Mouse (Mus musculus): Measurements from ENCODE around the gene Zfp526.

The Zfp526 gene

DNA sequence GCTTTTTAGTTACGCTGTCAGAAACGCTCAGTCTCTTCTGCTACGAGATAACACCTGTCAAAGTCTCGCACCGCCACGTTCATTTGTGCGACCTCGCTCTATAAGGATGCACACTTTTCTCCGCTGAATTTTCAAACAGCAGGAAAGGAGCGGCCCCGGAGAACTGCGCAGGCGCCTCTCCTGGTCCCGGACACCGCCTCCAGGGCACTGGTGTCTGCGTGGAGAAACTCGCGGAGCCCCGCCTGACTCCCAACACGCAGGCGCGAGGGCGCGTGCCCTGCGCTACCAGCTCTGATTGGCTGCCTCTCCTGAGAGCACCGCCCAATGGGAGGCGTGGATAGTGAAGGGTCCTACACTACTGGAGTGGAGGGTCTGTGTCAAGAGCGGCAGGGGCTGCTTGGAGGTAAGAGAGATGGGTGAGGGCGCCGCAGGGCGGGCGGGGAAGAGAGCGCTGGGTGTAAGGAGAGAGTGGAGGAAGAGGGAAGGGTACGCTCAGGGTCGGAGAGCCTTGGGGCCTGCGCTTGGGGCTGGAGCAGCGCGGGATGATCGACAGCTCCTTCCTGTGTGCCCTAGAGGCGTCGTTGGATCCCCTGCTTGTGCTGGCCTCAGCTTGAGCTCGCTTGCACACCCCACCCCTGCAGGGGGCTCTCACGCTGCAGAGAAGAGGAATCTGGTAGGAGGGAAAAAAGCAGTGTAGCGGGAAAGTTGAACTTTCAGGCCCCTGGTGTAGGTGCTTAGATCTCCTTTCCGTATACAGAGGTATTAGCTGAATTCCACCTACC lies at the start of gene Zfp526:
Gene Zfp526, plus strand, starts transcription at position 324 of the 782 bp plus-strand sequence.
- in situ Hi-C loops (cut with MboI; ENCODE audit: low sequenced_read_pairs), result no loop called here

GRCm38 (mm10) chr7:25172669-25173068 lies 48.6 kb upstream of the Zfp526 start:
- in situ Hi-C loops (cut with MboI; ENCODE audit: low sequenced_read_pairs), result no loop called here

GRCm38 (mm10) chr7:25174343-25174742 lies 46.9 kb upstream of the Zfp526 start:
- in situ Hi-C loops (cut with MboI; ENCODE audit: low sequenced_read_pairs), result no loop called here

GRCm38 (mm10) chr7:25178317-25178716 lies 42.9 kb upstream of the Zfp526 start:
- in situ Hi-C loops (cut with MboI; ENCODE audit: low sequenced_read_pairs), result no loop called here

DNA sequence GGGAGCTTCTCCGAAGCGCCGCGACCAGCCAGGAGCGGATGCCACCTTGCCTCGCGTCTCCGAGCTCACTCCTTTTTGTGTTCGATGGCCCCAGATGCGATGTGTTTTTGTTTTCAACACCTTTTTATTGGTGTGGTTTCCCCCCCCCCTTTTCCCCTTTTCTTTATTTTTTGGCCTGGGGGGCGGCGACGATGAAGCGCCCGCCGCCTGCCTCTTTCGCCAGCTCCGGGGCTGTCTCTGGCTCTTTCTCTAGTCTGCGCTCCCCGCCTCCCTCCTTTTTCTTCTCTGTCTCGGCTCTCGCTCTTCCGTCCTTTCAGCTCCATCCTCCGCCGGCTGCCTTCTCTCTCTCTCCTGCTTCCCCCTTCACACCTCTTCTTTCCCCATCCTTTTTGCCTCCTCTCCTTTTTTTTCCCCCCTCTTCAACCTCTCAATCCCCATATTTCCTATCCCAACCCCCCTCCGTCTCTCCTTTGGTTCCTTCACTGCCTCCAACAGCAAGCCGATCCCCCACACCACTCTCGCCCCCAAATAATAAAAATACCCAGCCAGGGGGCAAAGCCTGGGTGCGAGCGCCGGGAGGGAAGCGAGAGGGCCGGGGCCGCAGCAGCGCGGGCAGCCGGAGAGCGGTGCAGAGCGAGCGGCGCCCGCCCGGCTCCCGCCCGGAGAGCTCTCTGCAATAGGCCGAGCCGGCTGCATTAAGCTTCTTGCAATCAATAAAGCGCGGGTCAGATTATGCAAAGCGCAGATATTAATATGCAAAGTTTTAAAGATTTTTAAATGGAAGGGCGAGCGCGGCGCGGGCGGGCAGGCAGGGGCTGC lies 42.2 kb upstream of the Zfp526 start:
- in situ Hi-C loops (cut with MboI; ENCODE audit: low sequenced_read_pairs), result no loop called here

DNA sequence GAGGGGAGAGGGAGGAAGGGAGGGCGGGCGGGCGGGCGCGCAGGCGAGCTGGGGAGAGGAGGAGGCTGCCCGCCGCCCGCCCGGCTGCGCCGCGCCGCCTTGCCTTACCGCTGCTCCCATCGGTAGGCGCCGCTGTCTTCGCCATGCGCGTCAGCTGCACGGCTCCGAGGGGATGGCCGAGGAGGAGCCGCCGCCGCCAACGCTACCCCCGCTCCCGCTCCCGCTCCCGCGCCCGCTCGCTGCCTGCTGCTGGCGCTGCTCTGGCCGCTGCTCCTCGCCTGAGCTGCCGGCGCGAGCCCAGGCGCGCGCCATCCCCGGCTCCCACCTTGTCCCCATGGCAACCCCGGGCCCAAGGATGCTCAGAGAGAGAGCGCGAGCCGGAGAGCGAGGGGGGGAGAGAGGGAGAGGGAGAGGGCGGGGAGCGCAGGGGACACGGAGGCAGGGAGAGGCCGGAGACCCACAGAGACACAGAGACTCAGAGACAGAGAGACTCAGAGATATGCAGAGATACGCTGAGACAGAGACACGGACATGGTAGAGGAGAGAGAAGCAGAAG lies 41.5 kb upstream of the Zfp526 start, which contains the start of gene Pou2f2:
Gene Pou2f2, minus strand, starts transcription at position 121 of the 556 bp plus-strand sequence.
- in situ Hi-C loops (cut with MboI; ENCODE audit: low sequenced_read_pairs), result no loop called here

- in situ Hi-C loops (cut with MboI; ENCODE audit: low sequenced_read_pairs), result no loop called here
These were observed 40.7 kb upstream of the Zfp526 start for GRCm38 (mm10) chr7:25180512-25180911.

- in situ Hi-C loops (cut with MboI; ENCODE audit: low sequenced_read_pairs), result no loop called here
These were observed 39.9 kb upstream of the Zfp526 start for GRCm38 (mm10) chr7:25181331-25181790.

GRCm38 (mm10) chr7:25181814-25182213 lies 39.4 kb upstream of the Zfp526 start:
- in situ Hi-C loops (cut with MboI; ENCODE audit: low sequenced_read_pairs), result no loop called here

GRCm38 (mm10) chr7:25184091-25184490 lies 37.1 kb upstream of the Zfp526 start:
- in situ Hi-C loops (cut with MboI; ENCODE audit: low sequenced_read_pairs), result no loop called here

DNA sequence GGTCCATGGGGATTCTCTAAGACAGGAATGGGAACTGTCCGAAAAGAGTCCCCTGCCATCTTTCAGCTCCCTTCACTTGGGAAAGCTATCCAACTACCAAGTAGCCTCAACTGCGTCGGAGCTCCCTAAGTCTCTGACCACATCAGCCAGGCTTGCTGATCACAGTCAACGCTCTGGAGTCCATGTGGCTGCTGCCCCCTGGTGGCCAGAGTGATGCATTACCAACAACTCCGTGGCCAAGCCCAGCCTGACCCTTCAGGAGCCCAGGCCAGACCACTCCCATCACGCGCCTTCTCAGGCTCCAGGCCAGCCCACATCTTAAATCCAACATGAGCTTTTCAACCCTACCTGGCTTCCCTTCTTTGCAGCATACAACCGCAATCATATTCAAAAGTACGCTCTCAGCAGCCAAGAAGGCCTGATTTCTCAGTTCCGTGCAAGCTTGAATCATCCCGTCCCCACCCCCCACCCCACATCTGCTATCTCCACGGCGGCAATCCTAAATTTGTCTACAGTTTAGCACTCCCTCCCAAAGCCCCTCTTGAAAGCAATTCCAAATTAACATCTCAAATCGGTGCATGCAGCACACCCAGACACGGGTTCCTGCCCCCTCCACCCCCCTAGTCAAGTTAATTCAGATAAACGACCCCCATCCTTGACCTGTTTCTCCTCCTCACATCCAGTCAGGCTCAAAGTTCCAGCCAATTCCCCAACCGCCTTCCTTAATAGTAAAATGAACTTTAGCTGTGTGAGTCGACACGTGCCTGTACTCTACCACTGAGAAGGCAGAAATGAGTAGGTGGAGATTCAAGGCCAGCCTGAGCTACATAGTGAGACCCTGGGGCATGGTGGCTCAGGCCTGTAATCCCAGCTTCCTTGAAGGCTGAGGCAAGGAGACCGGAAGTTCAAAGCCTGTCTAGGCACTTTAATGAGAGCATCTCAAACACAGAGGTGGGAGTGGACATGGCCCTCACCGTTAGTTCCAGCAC lies 33.3 kb upstream of the Zfp526 start:
- in situ Hi-C loops (cut with MboI; ENCODE audit: low sequenced_read_pairs), result loop anchor here (5.0 kb wide), 1 partner anchor 61 kb away; no protein-coding TSS in a partner anchor

DNA sequence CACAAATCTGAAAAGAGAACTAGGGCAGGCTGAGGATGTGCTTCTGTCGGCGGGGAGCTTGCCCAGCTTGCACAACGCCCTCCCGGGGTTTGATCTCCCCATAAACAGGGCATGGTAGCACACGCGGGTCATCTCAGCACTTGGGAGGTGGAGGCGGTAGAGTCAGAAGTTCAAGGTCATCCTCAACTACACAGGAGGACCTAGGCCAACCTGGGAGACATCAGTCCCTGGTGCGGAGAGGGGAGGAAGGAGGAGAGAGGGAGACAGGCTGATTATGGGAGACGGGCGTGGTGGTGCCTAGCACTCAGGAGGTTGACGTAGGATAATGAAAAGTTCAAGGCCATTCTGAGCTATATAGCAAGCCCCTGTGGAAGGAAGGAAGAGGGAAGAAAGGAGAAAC lies 30.4 kb upstream of the Zfp526 start:
- in situ Hi-C loops (cut with MboI; ENCODE audit: low sequenced_read_pairs), result no loop called here

DNA sequence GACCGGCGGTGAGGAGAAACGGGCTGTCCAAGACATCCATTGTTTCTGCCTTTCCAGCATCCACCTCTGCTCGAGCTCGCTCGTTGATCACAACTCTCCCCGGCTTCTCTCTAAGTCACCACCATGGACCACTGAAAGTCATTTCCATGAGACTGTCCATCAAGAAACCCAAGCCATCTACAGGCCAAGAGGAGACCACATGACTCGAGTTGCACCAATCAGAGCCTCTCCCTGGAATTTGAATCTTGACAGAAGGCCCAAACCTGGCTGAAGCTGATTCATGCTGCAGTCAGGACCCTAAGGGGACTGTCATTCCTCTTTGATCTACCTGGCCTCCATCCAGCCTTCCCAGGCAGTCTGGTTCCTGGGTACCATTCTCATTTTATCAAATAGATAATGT lies 29.1 kb upstream of the Zfp526 start:
- in situ Hi-C loops (cut with MboI; ENCODE audit: low sequenced_read_pairs), result no loop called here

DNA sequence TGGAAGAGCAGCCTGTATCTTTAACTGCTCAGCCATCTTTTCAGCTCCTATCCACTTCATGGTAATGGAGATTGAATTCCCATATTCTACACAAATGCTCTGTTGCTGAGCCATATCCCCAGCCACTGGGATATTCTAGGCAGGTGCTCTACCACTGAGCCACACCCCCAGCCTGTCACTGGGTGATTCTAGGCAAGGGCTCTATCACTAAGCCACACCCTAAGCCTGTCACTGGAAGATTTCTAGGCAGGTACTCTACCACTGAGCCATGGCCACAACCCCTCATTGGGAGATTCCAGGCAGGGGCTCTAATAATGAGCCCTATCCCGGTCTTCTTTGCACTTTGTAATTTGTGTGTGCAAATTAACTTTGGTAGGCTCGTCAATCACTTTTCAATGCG lies 26.1 kb upstream of the Zfp526 start:
- in situ Hi-C loops (cut with MboI; ENCODE audit: low sequenced_read_pairs), result no loop called here

- in situ Hi-C loops (cut with MboI; ENCODE audit: low sequenced_read_pairs), result no loop called here
These were observed 25.1 kb upstream of the Zfp526 start for GRCm38 (mm10) chr7:25196107-25196506.

- in situ Hi-C loops (cut with MboI; ENCODE audit: low sequenced_read_pairs), result no loop called here
These were observed 23.7 kb upstream of the Zfp526 start for GRCm38 (mm10) chr7:25197384-25198018.

DNA sequence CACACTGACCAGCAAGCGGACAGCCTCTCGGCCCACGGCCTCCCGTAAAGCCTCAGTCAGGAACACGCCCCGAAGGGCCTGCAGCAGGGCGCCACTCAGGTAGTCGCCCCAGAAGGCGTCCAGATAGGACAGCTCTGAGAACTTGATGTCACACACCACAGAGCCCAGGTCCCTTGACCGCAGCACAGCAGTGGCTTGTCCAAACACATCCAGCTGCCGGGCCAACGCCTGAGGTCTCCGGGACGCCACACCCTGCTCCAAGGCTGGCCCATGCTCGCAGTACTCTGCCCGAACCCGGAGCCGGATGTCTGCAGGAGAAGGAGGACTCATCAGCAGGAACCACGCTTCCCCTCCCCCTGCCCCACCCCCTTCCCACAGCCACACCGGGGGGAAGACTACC lies 17.6 kb upstream of the Zfp526 start:
- in situ Hi-C loops (cut with MboI; ENCODE audit: low sequenced_read_pairs), result no loop called here

GRCm38 (mm10) chr7:25205355-25206093 lies 15.7 kb upstream of the Zfp526 start:
- in situ Hi-C loops (cut with MboI; ENCODE audit: low sequenced_read_pairs), result no loop called here

Data from CH12F3 (cell line).